Mouse (Mus musculus) CH12F3 (cell line): ENCODE data around the gene Scrn2.

ENCODE experiments used
- in situ Hi-C: fragments of 300-500 bp; cut with MboI; formaldehyde crosslinking; loops from 2 replicates; pipeline ENCODE4 v1.14.3; 2020; ENCODE audit warnings: low sequenced_read_pairs

Scrn2 gene

DNA sequence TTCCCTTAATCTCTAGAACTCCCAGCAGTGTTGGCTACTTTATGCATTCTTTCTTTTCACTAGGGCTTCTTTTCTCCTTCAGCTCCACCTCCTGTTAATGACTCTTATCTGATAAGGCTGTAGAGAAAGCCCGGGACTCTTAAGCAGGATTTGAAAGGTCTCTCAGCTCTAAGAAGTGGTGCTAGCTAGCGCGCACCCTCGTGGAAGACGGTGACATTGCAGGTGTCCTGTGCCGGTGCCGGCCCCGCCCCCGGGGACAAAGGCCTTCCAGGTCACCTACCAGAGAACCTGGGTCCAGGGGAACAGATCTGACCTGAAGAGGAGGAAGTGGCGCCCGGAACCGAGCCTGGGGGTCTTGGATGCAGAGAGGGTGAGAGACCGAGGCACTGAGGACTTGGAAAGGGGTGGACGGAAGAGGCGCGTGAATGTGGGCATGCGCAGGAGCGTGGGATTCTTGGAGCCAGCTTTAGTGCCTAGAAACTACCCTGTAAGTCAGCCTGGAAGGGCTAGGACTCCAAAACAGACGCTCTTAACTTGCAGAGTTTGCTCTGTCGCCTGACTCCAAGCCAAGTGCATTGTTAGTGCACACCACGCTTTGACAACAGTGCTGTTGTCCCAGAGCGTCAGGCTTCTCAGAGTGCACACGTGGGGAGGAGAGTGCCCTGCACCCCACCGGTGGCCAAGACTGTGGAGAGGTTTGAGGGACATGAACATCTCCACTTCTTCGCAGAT, at the start of gene Scrn2:
Scrn2 (plus strand) TSS at position 253 of the 732 bp plus-strand sequence.
- in situ Hi-C loops = no loop called here

GRCm38 (mm10) chr11:96980021-96980420, 49.7 kb upstream of the Scrn2 start:
- in situ Hi-C loops = no loop called here

GRCm38 (mm10) chr11:96981461-96981860, 48.3 kb upstream of the Scrn2 start:
- in situ Hi-C loops = no loop called here

GRCm38 (mm10) chr11:96982355-96982754, 47.4 kb upstream of the Scrn2 start:
- in situ Hi-C loops = no loop called here

GRCm38 (mm10) chr11:96982859-96983258, 46.9 kb upstream of the Scrn2 start, which contains the start of gene Sp2:
Sp2 (minus strand) TSS chr11:96982959.
- in situ Hi-C loops = no loop called here

DNA sequence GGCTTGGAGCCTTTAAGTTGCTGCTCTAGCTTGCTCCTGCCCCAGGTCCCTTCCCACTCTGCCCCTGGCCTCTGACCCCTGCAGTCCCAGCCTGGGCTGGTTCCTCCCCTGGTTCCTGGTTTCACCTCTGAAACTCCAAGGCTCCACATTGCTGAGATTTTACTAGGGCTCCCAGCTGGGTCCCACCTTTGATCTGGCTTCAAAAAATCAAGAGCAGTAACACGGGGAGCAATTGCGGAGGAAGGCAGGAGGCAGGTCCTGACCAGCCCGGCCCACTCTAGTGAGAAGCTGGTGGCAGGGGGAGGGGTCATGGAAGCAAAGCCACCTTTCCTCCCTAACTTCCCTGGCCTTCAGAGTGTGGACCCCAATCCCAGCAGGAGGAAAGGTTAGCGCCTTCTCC, 44.8 kb upstream of the Scrn2 start:
- in situ Hi-C loops = loop anchor here (5.0 kb wide), 1 partner anchor 37 kb away; no protein-coding TSS in a partner anchor

DNA sequence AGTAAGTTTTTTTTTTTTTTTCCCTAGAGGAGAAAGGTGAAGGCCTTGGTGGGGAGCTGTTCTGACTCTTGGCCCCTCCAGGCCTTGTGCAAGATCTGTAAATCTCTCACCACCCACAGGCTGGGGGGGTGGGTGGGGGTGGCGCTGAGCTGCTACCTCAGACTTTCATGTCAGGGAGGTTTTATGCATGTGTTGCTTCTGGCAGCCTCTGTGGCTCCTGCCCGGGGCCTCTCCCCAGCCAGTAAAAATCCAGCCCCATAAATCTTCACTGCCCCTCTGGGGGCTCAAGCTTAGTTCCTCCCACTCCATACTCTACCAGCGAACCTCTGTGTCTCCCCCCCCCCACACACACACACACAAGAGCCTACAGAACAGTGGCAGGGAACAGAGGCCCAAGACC, 43.3 kb upstream of the Scrn2 start:
- in situ Hi-C loops = loop anchor here (5.0 kb wide), 1 partner anchor 36 kb away; no protein-coding TSS in a partner anchor

DNA sequence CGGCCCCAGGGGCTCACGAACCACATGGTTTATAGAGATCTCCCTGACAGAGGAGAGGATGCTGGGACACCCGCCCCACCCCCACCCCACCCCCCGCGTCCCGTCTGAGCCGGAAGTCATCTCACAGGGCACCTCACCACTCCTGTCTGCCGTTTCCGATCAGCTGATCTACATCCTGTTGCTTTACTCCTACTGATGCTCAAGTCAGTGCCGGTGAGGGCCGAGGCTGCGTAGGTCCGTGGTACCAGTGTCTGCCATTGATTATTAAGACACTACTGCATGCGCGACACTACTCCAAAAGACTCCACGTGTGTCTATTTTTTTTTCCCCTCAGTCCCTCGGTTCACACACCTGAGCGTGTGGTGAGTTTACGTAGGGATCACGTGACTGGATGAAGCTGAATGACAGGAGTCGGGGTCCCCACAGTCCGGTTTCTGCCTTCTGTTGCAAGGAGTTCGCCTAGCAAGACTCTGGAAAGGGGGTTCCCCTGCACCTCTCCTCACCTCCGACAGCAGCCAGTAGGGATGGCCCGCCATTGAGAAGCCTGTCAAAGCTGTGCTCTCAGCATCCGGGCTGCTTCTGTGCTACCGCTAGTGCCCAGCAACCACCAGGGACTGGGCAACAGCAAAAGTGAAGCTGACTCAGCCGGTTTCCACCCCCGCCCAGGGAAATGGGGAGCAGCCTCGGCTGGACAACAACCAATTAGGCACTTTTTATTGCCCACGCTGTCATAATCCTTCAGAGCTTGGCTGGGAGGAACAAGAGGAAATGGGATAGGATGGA, 41.7 kb upstream of the Scrn2 start:
- in situ Hi-C loops = loop anchor here (5.0 kb wide), 1 partner anchor 34 kb away; no protein-coding TSS in a partner anchor

GRCm38 (mm10) chr11:96991501-96991900, 38.2 kb upstream of the Scrn2 start:
- in situ Hi-C loops = no loop called here

DNA sequence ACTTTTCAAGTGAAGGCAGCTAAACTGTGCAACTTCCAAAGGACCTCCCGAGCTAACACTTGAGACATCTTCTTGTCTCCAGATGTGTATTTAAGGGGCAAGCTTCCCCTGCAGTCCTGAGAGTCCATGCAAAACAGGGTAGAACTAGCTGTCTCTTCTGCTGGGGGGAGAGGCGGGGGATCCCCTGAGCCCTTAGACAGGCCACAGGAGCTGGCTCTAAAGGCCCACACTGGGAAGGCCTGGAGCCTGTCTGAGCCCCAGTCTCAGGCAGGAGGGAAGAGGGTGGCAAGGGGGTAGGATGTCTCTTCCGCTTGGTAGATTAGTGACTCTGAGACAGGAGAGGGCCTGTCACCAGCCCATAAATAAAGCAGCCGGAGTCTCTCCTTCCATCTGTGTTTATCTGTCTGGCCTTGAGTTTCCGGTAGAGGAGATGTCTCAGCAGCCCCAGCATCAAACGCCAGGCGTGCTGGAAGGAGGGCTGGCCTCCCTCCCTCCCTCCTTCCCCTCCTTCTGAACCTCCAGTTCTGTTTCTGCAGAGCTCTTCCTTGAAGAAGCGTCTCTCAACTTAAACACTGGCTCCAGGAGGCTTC, 36.9 kb upstream of the Scrn2 start:
- in situ Hi-C loops = no loop called here

GRCm38 (mm10) chr11:96995031-96995430, 34.7 kb upstream of the Scrn2 start:
- in situ Hi-C loops = no loop called here

DNA sequence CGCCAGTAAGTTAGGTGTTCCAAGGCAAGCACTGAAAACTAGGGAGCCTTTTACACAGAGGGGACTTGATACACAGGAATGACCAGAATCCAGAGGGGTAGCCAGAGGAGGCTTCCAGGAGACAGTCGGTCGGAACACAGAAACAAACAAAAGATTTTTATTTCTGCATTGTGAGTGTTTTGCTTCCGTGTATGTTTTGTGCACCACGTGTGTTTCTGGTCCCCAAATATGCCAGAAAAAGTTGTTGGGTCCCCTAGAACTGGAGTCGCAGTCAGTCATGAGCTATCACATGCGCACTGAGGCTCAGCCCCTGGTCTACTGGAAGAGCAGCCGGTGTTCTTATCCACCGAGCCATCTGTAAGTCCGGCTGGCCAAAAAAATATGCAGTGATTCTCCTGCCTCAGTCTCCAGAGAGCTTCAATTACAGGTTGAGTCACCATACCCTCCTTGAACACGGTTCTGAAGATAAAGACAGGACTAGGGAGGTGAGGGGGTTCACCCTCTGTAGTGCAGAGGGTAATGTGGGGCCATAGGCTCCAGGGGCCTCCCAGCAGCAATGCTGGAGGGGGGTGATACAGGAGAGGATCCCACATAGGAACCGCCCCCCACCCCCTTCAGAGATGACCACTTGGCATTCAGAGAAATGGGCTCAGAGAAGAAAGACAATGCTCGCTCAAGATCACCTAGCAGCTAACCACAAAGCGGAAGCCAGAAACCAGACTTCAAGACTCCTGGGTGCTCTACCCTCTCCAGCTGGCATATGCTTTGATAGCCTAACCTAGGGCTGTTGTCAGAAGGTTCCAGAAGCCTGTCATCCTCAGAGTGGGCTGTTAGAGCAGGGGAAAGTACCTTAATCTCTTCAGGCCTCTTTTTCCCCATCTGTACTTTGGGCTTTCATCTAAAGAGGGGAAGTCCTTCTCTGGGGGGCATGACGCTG, 33.6 kb upstream of the Scrn2 start:
- in situ Hi-C loops = no loop called here

- in situ Hi-C loops = no loop called here
Measured at GRCm38 (mm10) chr11:96996773-96997379, 32.9 kb upstream of the Scrn2 start.

DNA sequence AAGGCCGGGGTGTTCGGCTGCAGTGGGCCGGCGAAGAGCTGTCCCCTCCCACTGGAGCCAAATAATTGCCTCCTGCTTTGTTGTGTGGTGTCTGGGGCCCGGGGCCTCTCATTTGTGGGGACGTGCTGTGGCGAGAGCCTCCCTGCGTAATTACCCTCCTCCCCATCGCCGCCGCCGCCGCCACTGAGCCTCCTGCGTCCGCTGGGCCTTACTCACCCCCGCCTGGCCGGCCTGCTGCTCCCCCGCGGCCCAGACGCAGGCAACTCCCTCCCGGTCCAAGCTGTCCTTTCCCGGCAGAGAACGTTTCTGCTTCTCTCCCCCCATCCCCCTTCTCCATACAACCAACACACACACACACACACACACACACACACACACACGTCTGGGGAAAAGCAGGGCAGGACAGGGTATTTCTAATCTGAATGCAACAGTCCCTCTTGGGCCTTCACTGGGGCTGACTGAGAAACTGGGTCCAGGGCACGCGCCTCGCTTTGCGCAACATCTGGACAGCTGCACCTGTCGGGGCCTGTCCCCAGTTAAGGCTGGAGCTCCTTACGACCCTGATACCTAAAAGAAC, 32.3 kb upstream of the Scrn2 start:
- in situ Hi-C loops = no loop called here

DNA sequence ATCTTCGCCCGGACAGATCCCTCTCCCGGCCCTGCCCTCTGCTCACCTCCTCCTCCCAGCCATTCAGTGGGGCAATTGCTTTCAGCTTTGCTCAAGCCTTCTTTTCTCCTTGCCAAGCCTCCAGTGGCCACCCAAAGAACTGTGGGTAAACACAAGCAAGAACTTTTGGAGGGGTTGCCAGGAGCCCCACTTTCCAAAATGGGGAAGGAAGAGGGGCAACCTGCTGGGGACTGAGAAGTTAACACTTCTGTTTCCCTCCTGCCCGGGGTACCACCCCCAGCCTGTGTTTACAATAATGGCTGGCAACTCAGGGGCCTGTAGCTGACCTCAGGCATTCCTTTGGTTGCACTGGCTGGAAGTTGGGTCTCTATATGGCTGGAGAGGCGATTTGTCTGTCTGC, 26.6 kb upstream of the Scrn2 start:
- in situ Hi-C loops = no loop called here

DNA sequence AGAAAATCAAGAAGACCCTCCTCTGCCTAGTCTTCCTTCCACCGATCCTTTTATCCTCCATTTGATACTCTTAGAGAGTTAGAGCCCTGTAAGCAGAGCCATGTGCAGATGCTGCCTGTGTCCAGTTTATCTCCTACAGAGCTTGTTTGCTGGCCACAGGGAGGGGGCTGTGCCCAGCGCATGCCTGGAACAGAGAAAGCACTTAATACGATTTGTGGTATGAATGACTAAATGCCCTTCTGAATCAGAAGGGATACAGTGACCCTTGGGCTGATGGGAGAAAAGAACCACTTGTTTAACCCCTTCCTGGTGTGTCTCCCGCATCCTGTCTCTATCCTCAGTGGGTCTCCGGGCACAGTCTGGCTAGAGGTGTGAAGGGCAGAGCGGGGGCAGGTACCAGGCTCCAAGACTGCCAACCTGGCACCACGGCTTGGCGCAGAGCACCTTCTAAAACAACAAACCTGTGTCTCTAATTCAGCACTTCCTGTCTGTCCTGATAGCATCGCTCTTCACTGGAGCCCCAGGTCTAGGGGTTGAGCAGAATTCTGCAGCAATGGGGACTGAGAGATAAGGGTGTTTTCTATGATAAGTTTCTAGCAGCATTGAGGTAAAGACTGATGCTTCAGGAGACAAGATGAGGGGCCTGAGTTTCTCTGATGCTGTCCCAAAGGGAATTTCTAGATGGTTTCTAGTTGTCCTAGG, 22.5 kb upstream of the Scrn2 start:
- in situ Hi-C loops = no loop called here

DNA sequence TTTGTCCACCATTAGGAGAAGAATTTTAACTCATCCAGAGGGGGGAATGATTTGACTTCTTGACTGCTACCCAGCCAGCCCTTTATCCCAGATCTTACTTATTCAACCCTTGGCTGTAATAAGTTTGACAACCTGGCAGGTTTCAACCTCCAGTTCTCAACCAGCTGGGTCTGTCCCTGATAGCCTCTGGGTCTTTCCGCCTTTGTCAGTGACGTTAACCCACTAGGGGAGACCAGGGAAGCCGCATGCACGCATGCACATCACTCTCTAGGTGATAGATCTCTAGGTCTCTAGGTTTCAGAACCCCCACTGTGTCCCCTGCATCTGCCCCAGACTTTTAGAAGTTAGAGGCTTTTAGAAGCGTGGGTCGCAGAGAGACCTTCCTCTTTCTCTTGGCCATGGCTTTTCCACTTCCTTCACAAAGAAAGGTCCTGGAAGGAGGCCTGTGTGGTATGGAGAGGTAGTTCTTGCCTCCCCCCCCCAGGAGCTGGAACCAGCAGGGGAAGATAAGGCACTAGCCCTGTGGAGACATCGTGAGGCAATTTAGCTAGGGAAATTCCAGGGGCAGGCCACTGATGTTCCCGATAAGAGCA, 20.4 kb upstream of the Scrn2 start:
- in situ Hi-C loops = no loop called here

DNA sequence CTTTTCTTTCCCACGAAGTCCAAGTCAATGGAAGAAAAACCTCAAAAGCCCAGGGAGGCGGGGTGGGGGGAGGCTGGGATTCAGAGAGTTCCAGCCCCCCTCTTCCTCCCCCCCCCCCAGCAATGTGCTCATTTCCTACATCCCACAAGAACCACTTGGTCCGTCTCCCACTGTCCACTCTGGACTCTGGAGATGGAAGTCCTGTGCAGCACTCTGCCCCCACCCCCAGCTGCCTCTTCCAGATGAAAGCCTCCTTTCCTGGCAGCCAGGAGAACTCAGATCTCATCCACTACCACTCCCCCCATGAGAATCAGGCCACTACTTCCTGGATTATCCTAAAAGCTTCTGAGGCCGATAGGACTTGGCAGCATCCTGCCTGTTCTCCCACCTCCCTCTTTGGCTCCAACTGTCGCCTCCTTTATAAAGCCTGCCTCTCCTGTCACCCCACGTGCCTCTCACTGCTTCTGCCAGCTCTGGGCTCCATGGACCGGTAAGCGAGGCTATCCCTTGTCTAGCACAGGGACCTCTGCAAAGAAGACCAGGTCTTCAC, 16.5 kb upstream of the Scrn2 start, which contains the start of gene Sp6:
Sp6 (plus strand) TSS at position 274 of the 550 bp plus-strand sequence.
- in situ Hi-C loops = no loop called here
